Mouse (Mus musculus) megakaryocyte, adult 5-6 weeks (primary cell): ENCODE measurements at regions not wholly inside any gene's neighbourhood (a gene's known extent, or its start where the extent isn't known, plus 50 kb on each side); places are given as distances from the start of the nearest gene placed in this dataset.
"Not testable (repeated sequence)": the region's sequence is repeated elsewhere in the genome, so short reads cannot be mapped to it uniquely, and the experiment has no call there.

ENCODE experiments used
- ATAC-seq: 2 replicates; pipeline ENCODE4 v1.8.0; 2016; ENCODE audit warnings: mild to moderate bottlenecking, inconsistent platforms; ENCODE audit not compliant: poor library complexity, severe bottlenecking

DNA sequence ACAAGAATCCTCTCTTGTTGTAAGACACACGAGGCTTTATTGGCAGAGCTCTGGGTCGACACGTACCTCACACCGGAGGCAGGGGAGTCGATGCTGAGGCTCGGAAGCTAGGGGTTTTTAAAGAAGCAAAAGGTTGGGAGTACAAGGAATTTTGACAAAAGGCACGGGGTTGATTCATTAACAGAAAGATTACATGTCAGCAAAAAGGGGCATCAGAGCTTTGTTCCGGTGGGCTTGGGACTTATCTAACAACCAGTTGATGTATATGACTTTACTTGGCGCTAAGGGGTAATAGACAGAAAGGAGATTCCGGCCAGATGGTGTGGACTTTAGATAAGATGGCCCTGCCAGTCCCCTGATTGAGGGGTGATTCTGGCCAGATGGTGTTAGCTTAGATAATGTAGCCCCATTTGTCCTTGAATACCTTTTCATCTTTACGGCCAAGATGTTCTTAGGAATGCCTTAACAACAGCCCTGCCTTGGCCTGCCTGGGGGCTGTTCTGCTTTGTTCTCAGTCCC lies 218.3 kb downstream of the Gm31371 start:
- not testable (repeated sequence) for ATAC-seq

DNA sequence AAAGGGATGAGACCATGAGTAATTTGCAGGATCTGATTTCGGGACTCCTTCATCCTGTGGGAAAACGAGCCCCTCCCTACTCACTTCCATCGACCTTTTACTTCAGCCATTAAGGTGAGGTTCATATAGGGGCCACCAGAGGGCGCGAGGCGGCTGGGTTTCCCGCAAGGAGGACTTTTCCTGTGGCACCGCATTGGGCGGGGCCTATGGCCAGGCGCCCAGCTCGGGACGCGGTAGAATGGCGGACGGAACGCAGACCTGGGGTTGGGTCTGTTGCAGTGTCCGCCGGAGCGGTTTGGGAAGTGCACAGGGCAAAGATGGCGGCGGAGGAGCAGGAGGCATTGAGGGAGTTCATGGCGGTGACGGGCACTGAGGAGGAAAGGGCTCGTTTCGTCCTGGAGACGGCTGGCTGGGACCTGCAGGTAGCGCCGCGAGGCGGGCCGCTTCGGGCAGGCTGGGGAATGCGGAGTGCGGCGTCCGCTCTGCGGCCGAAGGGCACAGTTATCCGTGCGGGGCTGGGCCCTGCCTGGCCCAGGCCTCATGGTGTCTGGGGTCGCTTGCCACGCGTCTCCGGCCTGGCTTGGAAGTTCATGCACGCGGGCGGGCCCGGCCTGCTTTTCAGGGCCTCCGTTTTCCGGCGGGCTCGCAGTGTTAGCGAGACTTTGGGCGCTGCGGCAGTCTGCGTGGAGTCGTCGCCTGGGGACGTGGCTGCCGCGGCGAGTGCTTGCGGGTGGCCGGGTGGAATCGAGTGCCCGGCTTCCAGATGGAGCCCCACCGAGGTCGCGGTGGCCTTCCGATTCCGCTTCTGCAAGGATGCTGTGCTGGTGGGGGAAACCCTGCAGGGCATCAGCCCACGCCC lies 219.1 kb downstream of the Gm31371 start:
- peak; percentile 100 for ATAC-seq

DNA sequence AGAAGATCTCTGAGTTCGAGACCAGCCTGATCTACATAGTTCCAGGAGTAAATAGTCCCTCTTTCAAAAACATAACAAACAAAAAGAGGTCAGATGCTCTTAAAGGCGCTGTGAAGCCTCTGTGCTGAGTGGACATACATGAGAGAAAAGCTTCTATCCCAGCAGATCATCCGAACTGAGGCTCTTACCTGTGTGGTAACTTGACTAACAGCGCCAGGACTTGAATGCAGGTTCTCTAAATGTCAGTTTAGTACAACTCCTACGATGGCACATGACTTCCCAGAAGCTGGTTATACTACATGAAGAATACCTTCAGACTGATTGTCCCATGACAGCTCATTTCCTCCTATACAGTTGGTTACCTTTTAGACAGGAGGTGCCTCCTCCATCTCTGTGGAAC lies 220.4 kb downstream of the Gm31371 start:
- not testable (repeated sequence) for ATAC-seq

DNA sequence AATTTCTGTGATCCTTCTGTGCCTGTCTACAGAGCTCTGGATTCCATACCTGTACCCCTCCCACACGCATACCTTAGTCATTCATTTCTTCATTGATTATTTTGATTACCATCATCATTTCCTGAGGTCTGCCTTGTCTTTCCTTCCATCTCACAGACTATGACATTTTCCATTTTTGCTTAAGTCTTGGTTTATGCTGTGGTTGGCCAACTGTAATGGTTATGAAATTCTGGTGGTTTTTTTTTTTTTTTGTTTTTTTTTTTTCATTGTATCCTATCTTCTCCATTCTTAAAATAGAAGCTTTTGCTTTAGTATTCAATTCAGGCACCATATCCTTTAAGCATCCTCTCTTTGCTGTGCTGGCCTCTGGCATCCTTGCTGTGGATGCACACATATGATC lies 227.4 kb downstream of the Gm15319 start:
- ATAC-seq: not testable (repeated sequence)

DNA sequence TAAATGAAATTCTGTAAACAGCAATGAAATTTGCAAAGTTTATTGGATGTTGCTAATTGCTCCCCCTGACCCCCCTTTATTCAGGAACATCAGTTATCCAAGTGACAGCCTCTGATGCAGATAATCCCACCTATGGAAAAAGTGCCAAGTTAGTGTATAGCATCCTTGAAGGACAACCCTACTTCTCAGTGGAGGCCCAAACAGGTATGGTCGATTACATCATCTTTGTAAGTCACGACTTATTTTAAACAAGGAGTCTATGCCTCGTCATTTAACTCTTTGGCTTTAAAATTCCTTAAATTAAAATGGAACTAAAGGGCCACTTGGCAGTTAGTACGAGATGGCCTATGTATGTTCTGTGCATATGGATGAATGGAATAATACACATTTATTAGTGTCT lies 217.6 kb downstream of the Gm15319 start:
- ATAC-seq: not testable (repeated sequence)

DNA sequence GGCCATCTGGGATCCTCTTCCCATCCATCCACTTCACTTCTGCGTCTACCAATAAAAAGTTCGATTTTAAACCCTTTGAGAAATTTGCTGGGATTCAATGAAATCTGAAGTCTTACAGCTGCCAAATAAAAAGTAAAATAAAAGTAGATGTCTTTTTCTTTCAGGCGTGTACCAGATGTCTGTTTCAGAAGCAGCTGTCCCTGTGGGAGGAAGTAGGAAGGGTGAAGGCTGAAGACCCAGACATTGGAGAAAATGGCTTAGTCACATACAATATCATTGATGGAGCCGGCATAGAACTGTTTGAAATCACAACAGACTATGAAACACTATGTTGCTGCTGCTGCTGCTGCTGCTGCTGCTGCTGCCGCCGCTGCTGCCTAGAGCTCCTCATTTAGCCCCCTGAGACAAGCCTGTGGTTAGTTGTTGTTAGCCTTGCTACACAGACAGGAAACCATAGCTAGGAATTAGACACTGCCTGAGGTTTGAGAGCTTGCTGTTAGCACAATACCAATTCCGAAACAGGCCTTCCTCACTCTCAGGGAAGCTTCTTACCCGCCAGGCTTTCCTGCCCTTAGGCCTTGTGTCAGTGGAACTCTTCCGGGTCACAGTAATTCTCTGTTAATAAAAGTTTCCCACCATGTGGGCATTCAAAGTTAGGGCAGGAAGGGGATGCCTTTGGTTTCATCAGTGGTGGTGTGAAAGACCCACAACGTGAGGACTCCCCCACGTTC lies 211.5 kb downstream of the Gm15319 start:
- peak; percentile 91 for ATAC-seq

DNA sequence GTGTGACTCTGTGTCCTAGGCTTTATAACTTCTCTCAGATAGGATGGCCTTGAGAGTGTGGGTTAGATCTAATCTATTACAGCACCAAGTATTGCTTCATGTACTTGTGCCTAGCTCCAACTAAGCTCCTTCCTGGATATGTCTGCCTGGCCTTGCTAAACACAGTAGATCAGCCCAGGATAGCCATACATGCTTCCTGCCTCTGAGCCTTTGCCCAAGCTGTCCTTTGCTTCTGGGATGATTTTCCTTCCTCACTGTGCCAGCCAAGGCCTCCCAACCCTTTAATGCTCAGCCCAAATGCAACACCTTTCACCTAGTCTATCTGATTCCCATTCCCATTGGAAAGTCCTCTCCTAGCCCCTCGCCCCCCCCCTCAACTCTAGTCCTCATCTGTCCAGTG lies 208.9 kb downstream of the Gm15319 start:
- ATAC-seq: not testable (repeated sequence)
